Mouse (Mus musculus): Measurements from ENCODE around the gene 1810046K07Rik. TPM values are rescaled to one million over a fixed set of nuclear protein-coding genes. Genes with fewer than 3 reads are reported as not detected.

Gene 1810046K07Rik
- not detected in 2 replicates for polyA plus RNA-seq (2014; fragmentation: Nextera tagmentation; extraction: Ambion mirVana)

GRCm38 (mm10) chr9:51328731-51329130 lies at the start of gene 1810046K07Rik:
TSS of gene 1810046K07Rik (minus strand) at chr9:51328917.
- no peaks in the 10 kb centered on the region for H3K4me1 ChIP-seq (ENCODE audit: control insufficient read depth, insufficient read depth, low read length)
- H3K4me2 ChIP-seq (ENCODE audit: low read length), result no peak within 1 kb of the TSS
- ATAC-seq (ENCODE audit: low FRiP score, low TSS enrichment) (no peak), DNase-seq (no peak)
- H3K9ac ChIP-seq (replicated peaks; ENCODE audit: low read length), result no peak within 1 kb of the TSS
- H3K27me3 ChIP-seq (ENCODE audit: control insufficient read depth, insufficient read depth, low read length), result no peaks in the 10 kb centered on the region
- H3K27ac ChIP-seq (replicated peaks; ENCODE audit: low read depth, low read length), result no peak within 1 kb of the TSS
- H3K9me3 ChIP-seq (ENCODE audit: control insufficient read depth, low read length), result no peaks in the 10 kb centered on the region
- WGBS, result 79% methylated on average over 3 of the region's 3 CpGs
- no peaks in the 10 kb centered on the region for H3K36me3 ChIP-seq (ENCODE audit: control insufficient read depth, insufficient read depth, low read length)
- H3K4me3 ChIP-seq (replicated peaks; ENCODE audit: low read depth, low read length), result no peak within 1 kb of the TSS

- H3K9me3 ChIP-seq (ENCODE audit: control insufficient read depth, low read length), result no peaks in the 10 kb centered on the region
- no peak overlapping the region for H3K9ac ChIP-seq (replicated peaks; ENCODE audit: low read length)
- no peaks in the 10 kb centered on the region for H3K27me3 ChIP-seq (ENCODE audit: control insufficient read depth, insufficient read depth, low read length)
- no peak for ATAC-seq (ENCODE audit: low FRiP score, low TSS enrichment)
- no peak overlapping the region for H3K27ac ChIP-seq (replicated peaks; ENCODE audit: low read depth, low read length)
- no peak overlapping the region for H3K4me2 ChIP-seq (ENCODE audit: low read length)
- no peaks in the 10 kb centered on the region for H3K4me1 ChIP-seq (ENCODE audit: control insufficient read depth, insufficient read depth, low read length)
- DNase-seq, result no peak
- no peak overlapping the region for H3K4me3 ChIP-seq (replicated peaks; ENCODE audit: low read depth, low read length)
- no peaks in the 10 kb centered on the region for H3K36me3 ChIP-seq (ENCODE audit: control insufficient read depth, insufficient read depth, low read length)
- WGBS, result 86% methylated on average over 3 of the region's 3 CpGs
Observed at GRCm38 (mm10) chr9:51369560-51369959, 40.8 kb upstream of the 1810046K07Rik start.

GRCm38 (mm10) chr9:51367124-51367523 lies 38.4 kb upstream of the 1810046K07Rik start:
- no peak for ATAC-seq (ENCODE audit: low FRiP score, low TSS enrichment)
- WGBS, result 89% methylated on average over 3 of the region's 3 CpGs
- Histone ChIP-seq H3K4me3 (replicated peaks; ENCODE audit: low read depth, low read length) (no peak overlapping the region), H3K4me1 (ENCODE audit: control insufficient read depth, insufficient read depth, low read length) (no peaks in the 10 kb centered on the region), H3K9ac (replicated peaks; ENCODE audit: low read length) (no peak overlapping the region), H3K27ac (replicated peaks; ENCODE audit: low read depth, low read length) (no peak overlapping the region), H3K27me3 (ENCODE audit: control insufficient read depth, insufficient read depth, low read length) (no peaks in the 10 kb centered on the region), H3K9me3 (ENCODE audit: control insufficient read depth, low read length) (no peaks in the 10 kb centered on the region), H3K36me3 (ENCODE audit: control insufficient read depth, insufficient read depth, low read length) (no peaks in the 10 kb centered on the region), H3K4me2 (ENCODE audit: low read length) (no peak overlapping the region)
- no peak for DNase-seq

- H3K4me3 ChIP-seq (replicated peaks; ENCODE audit: low read depth, low read length), result no peak overlapping the region
- ATAC-seq (ENCODE audit: low FRiP score, low TSS enrichment) (no peak), DNase-seq (no peak)
- H3K9ac ChIP-seq (replicated peaks; ENCODE audit: low read length), result no peak overlapping the region
- WGBS, result 4% methylated on average over 4 of the region's 4 CpGs
- H3K4me1 ChIP-seq (ENCODE audit: control insufficient read depth, insufficient read depth, low read length), result no peaks in the 10 kb centered on the region
- no peaks in the 10 kb centered on the region for H3K36me3 ChIP-seq (ENCODE audit: control insufficient read depth, insufficient read depth, low read length)
- H3K27me3 ChIP-seq (ENCODE audit: control insufficient read depth, insufficient read depth, low read length), result no peaks in the 10 kb centered on the region
- no peaks in the 10 kb centered on the region for H3K9me3 ChIP-seq (ENCODE audit: control insufficient read depth, low read length)
- no peak overlapping the region for H3K27ac ChIP-seq (replicated peaks; ENCODE audit: low read depth, low read length)
- no peak overlapping the region for H3K4me2 ChIP-seq (ENCODE audit: low read length)
Observed at GRCm38 (mm10) chr9:51364059-51364458, 35.3 kb upstream of the 1810046K07Rik start.

DNA sequence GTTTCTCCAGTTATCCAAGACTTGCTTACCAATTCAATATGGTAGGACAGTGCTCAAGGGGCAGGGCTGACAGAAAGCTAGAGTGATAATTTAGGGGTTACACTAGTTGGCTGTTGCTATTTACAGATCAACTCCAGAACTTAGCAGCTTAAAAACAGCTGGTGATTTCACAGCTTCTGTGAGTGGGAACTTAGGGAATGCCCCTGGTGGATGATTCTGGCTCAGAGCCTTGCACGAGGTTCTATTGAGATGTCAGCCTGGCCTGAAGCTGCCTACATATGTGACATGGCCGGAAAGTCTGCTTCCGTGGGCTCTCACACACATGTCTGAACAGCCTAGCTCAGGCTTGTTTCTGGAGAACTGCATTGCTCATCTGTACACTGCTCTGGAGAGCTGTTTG lies 24.8 kb upstream of the 1810046K07Rik start:
- H3K36me3 ChIP-seq (ENCODE audit: control insufficient read depth, insufficient read depth, low read length), result no peaks in the 10 kb centered on the region
- no peaks in the 10 kb centered on the region for H3K9me3 ChIP-seq (ENCODE audit: control insufficient read depth, low read length)
- H3K27me3 ChIP-seq (ENCODE audit: control insufficient read depth, insufficient read depth, low read length), result no peaks in the 10 kb centered on the region
- DNase-seq (peak; percentile 12), ATAC-seq (ENCODE audit: low FRiP score, low TSS enrichment) (no peak)
- H3K4me2 ChIP-seq (ENCODE audit: low read length), result no peak overlapping the region
- no peak overlapping the region for H3K27ac ChIP-seq (replicated peaks; ENCODE audit: low read depth, low read length)
- H3K9ac ChIP-seq (replicated peaks; ENCODE audit: low read length), result no peak overlapping the region
- no peak overlapping the region for H3K4me3 ChIP-seq (replicated peaks; ENCODE audit: low read depth, low read length)
- H3K4me1 ChIP-seq (ENCODE audit: control insufficient read depth, insufficient read depth, low read length), result no peaks in the 10 kb centered on the region
- 73% methylated on average over 3 of the region's 3 CpGs for WGBS

DNA sequence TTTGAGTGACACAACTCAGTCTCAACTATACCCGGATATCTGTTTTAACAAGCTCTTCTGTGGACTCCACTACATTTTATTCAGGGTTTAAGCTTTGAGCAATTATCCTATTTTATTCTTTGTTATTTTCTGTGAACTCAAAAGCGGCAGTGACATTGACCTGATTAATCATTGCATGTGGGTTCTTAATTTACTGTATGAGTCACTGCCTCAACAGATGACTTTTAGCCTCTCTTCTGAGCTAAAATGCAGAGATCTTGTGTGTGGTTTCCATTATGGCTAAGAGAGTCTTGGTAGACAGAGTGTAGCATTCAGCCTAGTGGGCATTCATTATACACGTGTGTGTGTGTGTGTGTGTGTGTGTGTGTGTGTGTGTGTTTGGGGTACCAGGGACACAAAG lies 24.2 kb upstream of the 1810046K07Rik start:
- Histone ChIP-seq H3K9me3 (ENCODE audit: control insufficient read depth, low read length) (no peaks in the 10 kb centered on the region), H3K27ac (replicated peaks; ENCODE audit: low read depth, low read length) (no peak overlapping the region), H3K4me3 (replicated peaks; ENCODE audit: low read depth, low read length) (no peak overlapping the region), H3K4me1 (ENCODE audit: control insufficient read depth, insufficient read depth, low read length) (no peaks in the 10 kb centered on the region), H3K9ac (replicated peaks; ENCODE audit: low read length) (no peak overlapping the region), H3K27me3 (ENCODE audit: control insufficient read depth, insufficient read depth, low read length) (no peaks in the 10 kb centered on the region), H3K36me3 (ENCODE audit: control insufficient read depth, insufficient read depth, low read length) (no peaks in the 10 kb centered on the region), H3K4me2 (ENCODE audit: low read length) (no peak overlapping the region)
- DNase-seq, result no peak
- WGBS, result 89% methylated on average over 3 of the region's 3 CpGs
- no peak for ATAC-seq (ENCODE audit: low FRiP score, low TSS enrichment)

DNA sequence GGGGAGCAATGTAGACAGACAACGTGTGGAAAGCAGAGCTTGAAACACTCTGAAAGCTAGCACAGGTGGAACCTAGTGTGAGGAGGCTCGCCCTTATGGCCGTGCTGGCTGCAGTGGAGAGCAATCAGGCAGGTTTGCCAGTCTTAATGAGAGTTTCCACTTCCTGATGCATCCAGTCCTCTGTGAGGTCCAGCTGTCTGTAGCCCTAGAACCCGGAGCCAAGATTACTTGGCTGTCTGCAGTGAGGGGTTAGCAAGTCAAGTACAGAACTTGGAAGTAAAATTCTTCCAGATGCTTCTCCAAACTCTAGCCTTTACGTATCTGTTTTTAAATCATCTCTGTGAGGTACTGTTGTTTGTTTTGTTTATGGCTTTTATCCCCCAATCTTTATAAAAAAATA lies 20.7 kb upstream of the 1810046K07Rik start:
- DNase-seq (no peak), ATAC-seq (ENCODE audit: low FRiP score, low TSS enrichment) (no peak)
- Histone ChIP-seq H3K4me2 (ENCODE audit: low read length) (no peak overlapping the region), H3K27me3 (ENCODE audit: control insufficient read depth, insufficient read depth, low read length) (no peaks in the 10 kb centered on the region), H3K27ac (replicated peaks; ENCODE audit: low read depth, low read length) (no peak overlapping the region), H3K9me3 (ENCODE audit: control insufficient read depth, low read length) (no peaks in the 10 kb centered on the region), H3K9ac (replicated peaks; ENCODE audit: low read length) (no peak overlapping the region), H3K36me3 (ENCODE audit: control insufficient read depth, insufficient read depth, low read length) (no peaks in the 10 kb centered on the region), H3K4me1 (ENCODE audit: control insufficient read depth, insufficient read depth, low read length) (no peaks in the 10 kb centered on the region), H3K4me3 (replicated peaks; ENCODE audit: low read depth, low read length) (no peak overlapping the region)
- WGBS, result 86% methylated on average over 5 of the region's 5 CpGs

DNA sequence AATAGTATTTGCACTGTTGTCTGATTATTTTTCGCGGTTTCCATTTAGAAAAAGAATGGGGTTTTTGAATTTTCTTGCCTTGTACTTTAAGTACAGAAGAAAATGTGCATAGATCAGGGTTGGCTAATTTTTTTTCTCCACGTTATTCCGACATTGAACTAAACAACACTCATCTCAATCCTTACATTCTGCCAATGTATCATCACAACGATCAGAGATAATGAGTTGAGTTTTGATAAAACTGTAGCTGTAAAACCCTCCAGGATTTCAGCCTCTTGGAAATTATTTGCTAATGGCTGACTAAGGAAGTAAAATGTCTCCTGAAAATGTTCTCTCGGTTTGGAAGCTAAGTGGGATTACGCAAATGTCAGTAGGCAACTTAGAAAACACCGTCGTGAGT lies 17.1 kb upstream of the 1810046K07Rik start:
- 93% methylated on average over 9 of the region's 9 CpGs for WGBS
- Histone ChIP-seq H3K4me1 (ENCODE audit: control insufficient read depth, insufficient read depth, low read length) (no peaks in the 10 kb centered on the region), H3K27ac (replicated peaks; ENCODE audit: low read depth, low read length) (no peak overlapping the region), H3K27me3 (ENCODE audit: control insufficient read depth, insufficient read depth, low read length) (no peaks in the 10 kb centered on the region), H3K4me2 (ENCODE audit: low read length) (no peak overlapping the region), H3K9me3 (ENCODE audit: control insufficient read depth, low read length) (no peaks in the 10 kb centered on the region), H3K4me3 (replicated peaks; ENCODE audit: low read depth, low read length) (no peak overlapping the region), H3K9ac (replicated peaks; ENCODE audit: low read length) (no peak overlapping the region), H3K36me3 (ENCODE audit: control insufficient read depth, insufficient read depth, low read length) (no peaks in the 10 kb centered on the region)
- ATAC-seq (ENCODE audit: low FRiP score, low TSS enrichment) (no peak), DNase-seq (no peak)

DNA sequence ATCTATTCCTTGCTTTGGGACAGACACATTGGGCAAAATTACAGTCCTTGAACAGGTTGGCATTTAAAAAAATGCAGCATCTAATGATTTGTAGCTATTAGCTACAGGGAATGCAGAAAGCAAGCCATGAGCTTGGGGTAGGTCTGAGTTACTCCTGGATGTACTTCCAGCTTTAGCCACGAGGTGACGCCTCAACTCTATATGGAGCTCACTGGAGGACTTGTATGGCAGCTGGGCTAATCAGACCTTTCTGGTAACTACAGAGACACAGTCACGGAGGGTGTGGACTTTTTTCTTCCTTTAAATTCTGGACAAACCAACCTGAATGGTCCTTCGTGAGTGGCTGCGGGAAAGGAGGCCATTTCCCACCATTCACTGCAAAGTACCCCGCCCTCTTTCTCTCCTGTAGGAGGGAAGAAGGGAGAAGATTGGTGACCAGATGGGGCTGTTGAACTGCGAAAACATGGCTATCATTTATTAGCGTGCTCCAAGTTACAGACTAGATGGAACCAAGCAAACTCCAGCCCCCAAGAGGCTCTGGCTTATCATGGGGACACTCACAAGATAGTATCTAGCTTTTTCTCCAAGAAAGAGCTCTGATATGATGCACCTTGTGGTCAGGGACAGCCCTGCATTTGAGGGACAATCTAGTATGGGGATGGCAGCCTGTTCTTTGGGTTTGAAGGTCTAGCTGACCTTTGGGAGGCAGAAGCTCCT lies 6.7 kb upstream of the 1810046K07Rik start:
- no peaks in the 10 kb centered on the region for H3K36me3 ChIP-seq (ENCODE audit: control insufficient read depth, insufficient read depth, low read length)
- no peaks in the 10 kb centered on the region for H3K27me3 ChIP-seq (ENCODE audit: control insufficient read depth, insufficient read depth, low read length)
- no peak overlapping the region for H3K9ac ChIP-seq (replicated peaks; ENCODE audit: low read length)
- H3K27ac ChIP-seq (replicated peaks; ENCODE audit: low read depth, low read length), result no peak overlapping the region
- H3K4me1 ChIP-seq (ENCODE audit: control insufficient read depth, insufficient read depth, low read length), result no peaks in the 10 kb centered on the region
- DNase-seq (peak; percentile 95), ATAC-seq (ENCODE audit: low FRiP score, low TSS enrichment) (peak; percentile 73; the same call in 1 of the 2 replicates)
- H3K4me3 ChIP-seq (replicated peaks; ENCODE audit: low read depth, low read length), result no peak overlapping the region
- H3K9me3 ChIP-seq (ENCODE audit: control insufficient read depth, low read length), result no peaks in the 10 kb centered on the region
- H3K4me2 ChIP-seq (ENCODE audit: low read length), result peak overlapping the region; percentile 30; the same call in 1 of the 2 replicates
- WGBS, result 28% methylated on average over 8 of the region's 8 CpGs
